Mouse (Mus musculus) erythroblast, adult 5-6 weeks (primary cell): ENCODE measurements around the gene Sirt3. TPM values are rescaled to one million over a fixed set of nuclear protein-coding genes. Genes with fewer than 3 reads are reported as not detected.
"Not testable (repeated sequence)": the region's sequence is repeated elsewhere in the genome, so short reads cannot be mapped to it uniquely, and the experiment has no call there.

Source experiments
- ATAC-seq: replicated peaks from 2 replicates; pipeline ENCODE4 v1.8.0; 2016; ENCODE audit warnings: moderate number of reproducible peaks, mild to moderate bottlenecking, moderate TSS enrichment, inconsistent platforms; ENCODE audit not compliant: poor library complexity, low FRiP score, severe bottlenecking
- total RNA-seq, 2 experiments: library from RNA; stranded (forward) in 1 of 2; stranded (reverse) in 1 of 2; fragments of 150-400 nt in 1 of 2; fragments of 200-764, 138-1000 nt in 1 of 2; gene quantifications; 2 replicates each; pipeline versions ENCODE4 v1.2.3 to v1.2.4; 2015 to 2017; ENCODE audit warnings: low replicate concordance in 2 of 2

Gene Sirt3
- total RNA-seq, 2 experiments from 2014 or later = 1.4 to 12.1 TPM

DNA sequence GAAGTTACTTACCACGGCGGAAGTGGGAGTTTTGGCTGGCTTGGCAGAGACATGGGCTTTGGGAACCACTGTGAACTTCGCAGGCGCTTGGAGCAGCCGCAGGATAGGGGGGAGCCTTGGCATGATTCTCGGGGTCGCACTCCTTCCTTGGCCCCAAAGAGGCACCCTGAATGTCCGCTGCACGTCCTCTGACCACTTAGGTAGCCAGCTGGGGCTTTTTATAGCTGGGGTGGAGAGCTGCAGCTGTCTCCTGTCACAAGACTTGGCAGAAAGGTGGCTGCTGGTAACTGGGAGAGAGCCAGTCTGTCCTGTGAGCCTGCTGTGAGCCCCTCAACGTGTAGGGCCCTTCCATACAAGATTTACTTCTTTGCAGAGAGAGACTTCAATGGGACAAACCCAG lies 18.1 kb upstream of the Sirt3 start, which contains the start of gene Cox8b:
Cox8b (minus strand) TSS at position 227 of the 400 bp plus-strand sequence.
- ATAC-seq = no peak

DNA sequence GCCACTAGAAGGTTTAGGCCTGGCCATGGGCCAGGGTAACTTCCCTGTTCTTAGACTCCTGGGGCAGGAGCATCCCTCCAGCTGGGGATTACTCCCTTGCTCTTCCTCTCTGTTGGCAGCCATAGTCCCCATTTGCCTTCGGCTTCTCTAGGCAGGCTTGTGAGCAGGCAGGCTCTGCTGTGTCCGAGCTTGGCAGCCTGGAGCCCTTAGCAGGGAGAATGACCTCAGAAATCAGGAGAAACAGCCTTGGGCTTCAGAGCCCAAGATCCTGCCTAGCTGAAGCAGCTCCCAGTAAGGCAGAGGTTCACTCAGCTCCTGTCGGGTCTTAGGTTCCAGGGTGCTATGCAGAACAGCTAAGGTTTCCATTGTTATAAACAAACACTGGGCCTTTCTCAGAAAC lies 17.0 kb upstream of the Sirt3 start:
- no peak for ATAC-seq

DNA sequence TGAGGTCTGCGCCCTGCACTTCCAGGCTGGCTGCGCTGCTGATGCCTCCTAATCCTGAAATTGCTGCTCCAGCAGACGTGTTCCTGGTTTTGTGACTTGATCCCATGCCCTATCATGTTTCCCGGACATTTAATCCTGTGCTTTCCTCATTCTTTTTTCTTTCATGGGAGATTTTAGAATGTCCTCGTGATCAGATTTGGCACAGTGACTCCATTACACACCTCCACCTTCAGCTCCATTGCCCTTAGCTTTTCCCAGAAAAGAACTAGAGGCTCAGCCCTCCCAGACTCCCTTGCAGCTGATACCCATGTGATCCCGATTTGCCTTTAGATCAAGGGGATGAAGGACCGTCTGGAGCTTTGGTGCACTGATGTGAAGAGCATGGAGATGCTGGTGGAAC lies 15.8 kb upstream of the Sirt3 start:
- ATAC-seq = no peak

DNA sequence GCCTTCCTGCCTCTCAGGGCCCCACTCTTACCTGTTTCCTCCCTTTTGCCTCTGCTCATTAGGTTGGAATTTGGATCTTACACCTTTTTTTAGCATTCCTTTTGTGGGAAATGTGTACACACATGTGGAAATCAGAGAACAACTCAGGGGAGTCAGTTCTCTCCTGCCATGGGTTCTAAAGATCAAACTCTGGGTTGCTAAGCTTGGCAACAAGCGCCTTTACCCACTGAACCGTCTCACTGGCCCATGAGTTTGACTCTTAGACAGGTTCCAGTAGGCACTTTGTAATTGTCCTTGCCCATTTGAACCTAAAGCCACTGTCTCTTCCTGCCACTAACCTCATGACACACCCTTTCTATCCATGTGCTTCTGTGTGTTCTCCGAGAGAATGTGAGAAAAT lies 12.5 kb upstream of the Sirt3 start:
- no peak for ATAC-seq

DNA sequence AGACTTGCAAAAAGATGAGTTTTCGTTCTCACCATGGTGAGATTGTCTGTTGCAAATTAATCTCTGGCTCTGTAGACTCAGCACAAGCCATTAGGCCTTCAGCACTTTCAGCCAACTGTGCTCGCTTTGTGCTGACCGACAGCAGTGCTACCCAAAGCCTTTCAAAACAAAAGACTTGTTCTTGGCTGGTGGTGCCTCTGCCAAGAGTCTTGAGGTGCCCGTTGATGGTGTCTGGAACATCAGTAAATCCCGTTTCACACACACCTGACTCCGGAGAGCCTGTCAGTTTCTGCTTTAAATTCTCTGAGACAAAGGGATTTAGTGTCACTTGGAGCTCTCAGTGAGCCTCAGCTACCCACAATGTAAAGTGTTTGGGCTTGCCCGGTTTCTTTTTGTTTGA lies 11.9 kb upstream of the Sirt3 start:
- ATAC-seq = no peak

DNA sequence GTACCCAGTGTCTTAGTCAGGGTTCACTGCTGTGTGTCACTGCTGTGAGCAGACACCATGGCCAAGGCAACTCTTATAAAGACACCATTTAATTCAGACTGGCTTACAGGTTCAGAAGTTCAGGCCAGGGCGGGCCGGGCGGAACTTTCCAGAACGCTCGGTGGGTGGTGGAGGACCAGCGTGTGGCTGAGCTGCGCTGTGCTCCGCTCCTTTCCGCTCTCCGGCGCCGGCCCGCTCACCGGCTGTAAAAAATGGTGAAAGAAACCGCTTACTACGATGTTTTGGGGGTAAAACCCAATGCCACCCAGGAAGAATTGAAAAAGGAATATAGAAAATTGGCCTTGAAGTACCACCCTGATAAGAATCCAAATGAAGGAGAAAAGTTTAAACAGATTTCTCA lies 8.5 kb upstream of the Sirt3 start:
- not testable (repeated sequence) for ATAC-seq

DNA sequence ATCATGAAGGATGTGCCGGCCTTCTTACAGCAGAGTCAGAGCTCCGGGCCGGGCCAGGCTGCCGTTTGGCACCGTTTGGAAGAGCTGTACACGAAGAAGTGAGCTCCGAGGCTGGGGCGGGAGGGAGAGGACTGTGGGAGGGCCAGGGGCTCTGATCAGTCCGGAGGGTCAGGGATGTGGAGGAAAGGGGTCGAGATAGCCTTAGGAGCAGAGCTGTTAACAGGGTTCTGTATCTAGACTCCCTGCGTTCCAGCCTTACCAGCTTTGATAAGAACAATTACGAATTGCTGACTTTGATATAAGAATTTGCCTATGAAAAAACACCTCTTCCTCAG lies 327 bp upstream of the Sirt3 start:
- ATAC-seq = peak; percentile 39

DNA sequence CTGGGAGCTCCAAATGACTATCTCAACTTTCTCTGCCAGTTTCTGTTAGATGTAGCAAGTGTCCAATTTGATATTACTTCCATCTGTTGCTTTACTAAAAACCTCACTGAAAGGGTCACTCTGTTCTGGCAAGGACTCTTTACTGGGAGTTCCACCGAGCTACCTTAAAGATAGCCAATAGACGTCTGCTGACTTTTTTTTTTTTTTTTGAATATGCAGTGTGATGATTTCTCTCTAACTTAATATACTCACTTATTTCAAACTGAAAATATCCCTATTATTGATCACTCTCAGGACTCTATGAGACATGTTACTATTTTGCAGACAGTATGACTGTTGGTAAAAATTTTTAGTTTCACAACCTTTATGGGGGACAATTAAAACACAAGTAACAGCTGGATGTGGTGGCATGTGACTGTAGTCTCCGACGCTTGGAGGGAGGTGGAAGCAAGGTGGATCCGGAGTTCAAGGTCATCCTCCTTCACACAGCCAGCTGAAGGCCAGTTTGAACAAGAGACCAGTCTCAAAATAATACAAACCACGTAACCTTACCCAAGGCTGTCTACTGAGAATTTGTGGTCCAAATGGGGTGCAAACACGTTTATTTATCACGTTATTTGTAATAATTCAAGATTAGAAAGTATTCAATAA lies 1.1 kb downstream of the Sirt3 start:
- ATAC-seq = no peak

DNA sequence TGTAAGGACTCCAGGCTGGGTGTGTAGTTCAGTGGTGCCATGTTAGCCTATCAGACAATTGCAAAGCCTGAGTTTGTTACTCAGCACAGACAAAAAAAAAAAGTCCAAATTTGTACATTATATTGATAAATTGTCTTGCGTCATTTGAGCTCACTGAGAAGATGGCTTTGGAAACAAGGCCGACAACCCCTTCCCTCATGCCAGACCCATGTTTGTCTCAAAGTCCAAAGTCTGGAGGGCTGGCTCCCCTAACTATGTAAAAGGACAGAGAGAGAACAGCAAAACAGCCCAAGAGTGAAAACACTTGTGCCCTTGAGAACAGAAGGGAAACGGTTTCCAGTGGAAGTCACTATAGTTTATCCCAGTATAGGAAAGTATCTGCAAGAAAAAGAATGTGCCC lies 1.7 kb downstream of the Sirt3 start:
- ATAC-seq = no peak

DNA sequence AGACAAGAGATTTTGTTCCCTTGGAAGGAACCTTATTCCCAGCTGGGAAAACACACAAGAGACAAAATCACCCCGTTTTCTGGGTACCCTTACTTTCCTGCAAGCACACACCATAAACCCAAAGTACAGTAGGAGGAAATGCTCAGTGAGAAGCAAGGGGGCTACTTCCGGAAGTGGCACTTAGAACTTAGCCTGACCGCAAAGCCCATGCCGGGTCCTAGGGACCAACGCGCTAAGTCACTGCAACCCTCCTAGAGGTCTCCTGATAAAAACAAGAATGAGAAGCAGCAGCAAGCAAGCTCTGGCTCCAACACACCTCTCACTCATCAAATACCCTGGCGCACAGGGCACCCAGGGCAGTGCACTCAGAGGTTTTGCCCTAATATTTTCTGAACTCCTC lies 2.8 kb downstream of the Sirt3 start:
- no peak for ATAC-seq

DNA sequence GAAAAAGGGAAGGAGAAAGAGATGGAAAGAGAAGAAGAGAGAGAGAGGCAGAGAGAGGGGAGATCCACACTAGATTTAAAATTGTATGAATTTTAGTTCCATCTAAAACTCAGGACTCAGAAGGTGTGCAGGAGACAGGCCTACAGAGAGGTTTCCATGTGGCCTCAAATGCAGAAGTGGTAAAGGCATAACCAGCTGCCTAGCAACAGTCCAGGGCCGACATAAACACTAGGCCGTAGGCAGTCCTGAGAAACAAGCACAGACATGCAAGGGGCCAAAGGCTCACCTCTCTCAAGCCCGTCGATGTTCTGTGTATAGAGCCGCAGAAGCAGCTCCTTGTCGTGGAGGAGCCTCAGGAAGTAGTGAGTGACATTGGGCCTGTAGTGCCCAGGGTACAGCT lies 4.7 kb downstream of the Sirt3 start:
- ATAC-seq = no peak

DNA sequence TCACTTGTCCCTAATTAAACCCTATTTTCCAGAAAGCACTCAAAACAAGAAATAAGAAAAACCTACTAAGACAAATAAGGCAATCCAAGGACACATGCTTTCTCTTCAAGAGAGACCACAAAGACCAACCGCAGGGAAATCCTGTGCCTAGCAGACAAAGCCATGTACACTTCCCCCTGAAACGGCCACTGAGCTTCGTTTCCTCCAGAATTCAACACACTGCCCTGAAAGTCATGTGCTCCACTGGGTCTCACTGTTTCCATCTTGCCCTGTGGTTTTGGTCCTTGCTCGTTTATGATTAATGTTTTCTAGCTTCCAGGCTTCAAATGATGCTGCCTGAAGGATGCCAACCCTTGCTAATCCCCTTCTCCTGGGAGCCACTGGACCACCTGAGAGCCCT lies 7.9 kb downstream of the Sirt3 start:
- no peak for ATAC-seq

DNA sequence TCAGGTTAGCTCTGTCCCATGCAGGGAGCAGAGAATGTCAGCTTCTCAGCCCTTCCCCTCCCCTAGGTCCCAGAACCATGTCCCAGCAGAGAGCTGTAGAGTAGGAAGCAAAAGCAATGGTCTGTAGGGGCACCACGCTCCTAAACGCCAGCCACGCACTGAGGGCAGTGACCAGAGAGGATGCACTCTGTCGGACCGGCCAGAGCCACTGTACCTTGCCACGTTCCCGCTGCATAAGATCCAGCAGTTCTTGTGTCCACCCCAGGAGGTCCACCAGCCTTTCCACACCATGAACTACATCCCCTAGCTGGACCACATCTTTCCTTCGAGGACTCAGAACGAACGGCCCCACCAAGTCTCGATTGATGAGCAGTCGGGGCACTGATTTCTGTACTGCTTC lies 17.3 kb downstream of the Sirt3 start:
- ATAC-seq = no peak

DNA sequence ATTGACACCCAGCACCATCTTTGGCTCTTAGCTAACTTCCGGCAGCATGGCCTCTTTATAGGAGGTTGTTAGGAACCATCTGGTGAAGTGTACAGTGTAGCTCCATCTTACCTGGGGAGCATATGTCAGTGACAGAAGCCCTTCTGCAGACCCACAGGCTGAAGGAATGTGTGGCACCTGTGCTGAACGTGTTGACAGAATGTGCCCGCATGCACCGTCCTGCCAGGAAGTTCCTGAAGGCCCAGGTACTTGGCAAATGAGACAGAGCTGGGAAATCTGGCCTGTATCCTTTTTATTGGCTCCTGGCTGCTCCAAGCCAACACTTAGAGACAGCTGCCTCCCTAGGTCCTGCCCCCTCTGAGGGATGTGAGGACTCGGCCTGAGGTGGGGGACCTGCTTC lies 21.4 kb downstream of the Sirt3 start:
- no peak for ATAC-seq

DNA sequence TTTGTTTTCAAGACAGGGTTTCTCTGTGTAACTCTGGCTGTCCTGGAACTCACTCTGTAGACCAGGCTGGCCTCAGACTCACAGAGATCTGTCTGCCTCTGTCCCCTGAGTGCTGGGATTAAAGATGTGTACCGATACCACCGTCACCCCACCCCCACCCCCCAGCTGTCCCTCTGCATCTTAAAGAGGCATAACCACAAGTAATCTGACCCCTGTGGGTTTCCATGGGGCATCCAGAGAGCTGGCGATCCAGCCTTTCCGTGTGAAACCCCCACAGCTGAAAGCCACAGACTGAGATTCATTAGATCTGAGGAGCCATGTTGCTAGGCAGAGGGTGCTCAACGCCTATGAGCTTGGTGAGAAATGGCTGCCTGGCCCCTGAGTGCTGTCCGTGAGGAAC lies 22.1 kb downstream of the Sirt3 start:
- no peak for ATAC-seq

DNA sequence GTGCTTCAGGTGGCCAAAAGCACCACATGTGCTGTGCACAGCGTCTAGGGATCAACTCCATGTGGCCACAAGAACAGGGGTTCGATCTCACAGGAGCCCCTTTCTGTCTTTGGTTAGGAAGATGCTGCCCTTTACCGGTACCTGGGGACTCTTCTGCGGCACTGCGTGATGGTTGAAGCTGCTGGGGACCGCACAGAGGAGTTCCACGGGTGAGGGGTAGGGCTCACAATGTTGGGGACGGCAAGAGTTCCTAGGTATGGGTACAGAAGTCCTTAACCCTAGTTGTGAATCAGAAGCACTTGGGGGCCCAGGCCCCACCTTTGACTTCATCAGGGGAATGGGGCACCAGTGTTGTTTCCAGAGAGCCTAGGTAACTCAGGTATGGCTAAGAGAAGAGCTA lies 23.4 kb downstream of the Sirt3 start:
- no peak for ATAC-seq

DNA sequence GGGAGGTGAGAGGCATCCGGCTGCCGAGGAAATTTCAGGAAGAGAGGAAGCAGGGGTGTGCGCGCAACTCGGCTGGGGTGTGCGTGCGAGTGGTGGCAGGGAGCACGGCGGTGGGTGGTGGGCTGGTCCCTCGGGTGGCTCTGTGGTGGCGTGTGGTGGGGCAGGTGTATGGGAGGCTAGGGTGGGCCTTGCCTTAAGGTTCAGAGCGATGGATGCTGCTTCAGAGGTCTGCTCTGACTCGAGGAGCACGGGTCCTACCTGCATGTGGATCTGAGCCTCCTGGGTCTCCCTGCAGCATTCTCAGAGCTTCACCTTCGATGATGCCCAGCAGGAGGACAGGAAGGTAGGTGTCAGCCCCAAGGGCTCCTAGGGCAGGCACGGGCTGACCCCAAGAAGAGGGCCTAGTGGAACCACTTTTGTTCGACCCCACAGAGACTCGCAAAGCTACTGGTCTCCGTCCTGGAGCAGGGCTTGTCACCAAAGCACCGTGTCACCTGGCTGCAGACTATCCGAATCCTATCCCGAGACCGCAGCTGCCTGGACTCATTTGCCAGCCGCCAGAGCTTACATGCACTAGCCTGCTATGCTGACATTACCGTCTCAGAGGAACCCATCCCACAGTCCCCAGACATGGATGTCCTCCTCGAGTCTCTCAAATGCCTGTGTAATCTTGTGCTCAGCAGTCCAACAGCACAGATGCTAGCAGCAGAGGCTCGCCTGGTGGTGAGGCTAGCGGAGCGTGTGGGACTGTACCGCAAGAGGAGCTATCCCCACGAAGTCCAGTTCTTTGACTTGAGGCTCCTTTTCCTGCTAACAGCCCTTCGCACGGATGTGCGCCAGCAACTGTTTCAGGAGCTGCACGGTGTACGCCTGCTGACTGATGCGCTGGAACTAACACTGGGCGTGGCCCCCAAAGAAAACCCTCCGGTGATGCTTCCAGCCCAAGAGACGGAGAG lies 24.3 kb downstream of the Sirt3 start, which contains the start of gene Bet1l:
Bet1l (minus strand) TSS at position 28 of the 956 bp plus-strand sequence.
- ATAC-seq = peak; percentile 20

DNA sequence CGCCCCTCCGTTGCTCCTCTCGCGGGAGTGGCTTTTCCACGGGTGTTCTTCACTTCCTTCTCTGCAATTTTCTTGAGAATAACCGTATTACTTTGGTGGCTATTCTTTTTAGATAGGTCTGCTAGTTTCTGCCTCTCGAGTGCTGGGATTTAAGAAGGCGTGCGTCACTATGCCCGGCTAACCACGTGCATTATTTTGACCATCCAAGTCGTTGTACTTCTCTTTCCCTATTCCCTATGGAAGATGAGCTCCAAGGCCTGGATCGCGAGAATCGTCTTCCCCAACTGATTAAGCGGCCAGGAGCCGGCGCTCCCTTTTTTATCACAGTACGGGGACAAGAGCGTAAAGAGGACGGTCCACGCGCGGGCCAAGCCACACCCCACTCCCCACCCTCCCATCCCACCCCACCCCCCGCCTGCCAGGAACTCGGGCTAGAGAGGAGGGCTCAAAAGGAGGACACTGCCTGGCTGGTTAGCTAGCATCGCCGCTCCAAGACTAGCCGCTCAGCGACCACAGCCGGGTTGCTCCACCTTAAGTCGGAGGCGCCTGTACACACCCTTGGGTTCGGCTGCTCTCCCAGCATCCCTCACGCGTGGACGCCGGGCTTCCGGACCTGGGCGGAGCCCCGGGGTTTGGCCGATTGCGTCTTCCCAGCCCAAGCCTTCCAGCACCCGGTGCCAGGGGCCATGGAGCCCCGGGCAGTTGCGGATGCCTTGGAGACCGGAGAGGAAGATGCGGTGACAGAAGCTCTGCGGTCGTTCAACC lies 25.1 kb downstream of the Sirt3 start, which contains the start of gene Ric8a:
Ric8a (plus strand) TSS at position 173 of the 765 bp plus-strand sequence.
- ATAC-seq = peak; percentile 70

DNA sequence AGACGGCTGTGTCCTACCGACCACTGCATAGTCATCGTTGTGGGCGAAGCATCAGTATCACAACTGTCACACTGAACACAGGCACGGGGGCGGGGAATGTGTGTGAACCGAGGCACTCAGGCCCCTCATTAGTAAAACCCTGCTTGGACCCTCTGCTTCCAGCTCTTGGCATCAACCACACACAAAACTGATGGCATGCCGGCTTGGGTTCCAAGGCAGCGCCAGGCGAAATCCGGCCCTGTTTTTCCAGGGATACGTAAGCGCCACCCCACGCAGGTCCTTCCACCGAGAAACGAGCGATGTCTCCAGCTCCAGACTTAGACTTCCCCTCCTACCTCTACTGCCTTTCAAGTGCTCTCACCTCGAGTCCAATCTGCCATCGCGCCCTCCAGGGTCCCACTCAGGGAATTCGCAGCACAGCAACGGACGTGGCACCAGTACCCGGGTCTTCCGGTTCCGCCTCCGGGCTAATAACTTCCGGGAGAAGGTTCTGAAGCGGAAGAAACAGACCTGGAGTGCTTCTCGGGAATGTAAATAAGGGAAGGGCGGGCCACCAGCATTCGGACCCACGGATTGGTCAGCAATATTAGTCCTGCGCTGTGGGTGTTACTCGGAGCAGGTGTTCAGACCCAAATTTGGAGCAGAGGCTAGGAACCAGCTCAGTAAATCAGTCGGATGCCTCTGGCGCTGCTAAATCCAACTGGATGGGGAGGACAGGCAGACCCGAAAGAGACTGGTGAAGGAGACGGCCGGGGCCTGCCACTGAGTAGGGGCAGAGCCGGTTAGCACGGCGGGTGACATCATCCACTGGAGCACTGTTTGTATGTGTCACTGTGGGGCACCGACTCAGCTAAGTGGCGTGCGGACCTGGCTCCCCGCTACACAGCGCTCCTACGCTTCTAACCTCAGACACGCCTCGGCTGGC lies 26.0 kb downstream of the Sirt3 start, which contains the start of gene Gm45785:
Gm45785 (minus strand) TSS at position 472 of the 925 bp plus-strand sequence.
- ATAC-seq = peak; percentile 73
